Mouse (Mus musculus): ENCODE data around the gene Syt8. TPM values are rescaled to one million over a fixed set of nuclear protein-coding genes. Genes with fewer than 3 reads are reported as not detected.

Gene Syt8
- polyA plus RNA-seq, 1 experiment from 2014 or later, result not detected

DNA sequence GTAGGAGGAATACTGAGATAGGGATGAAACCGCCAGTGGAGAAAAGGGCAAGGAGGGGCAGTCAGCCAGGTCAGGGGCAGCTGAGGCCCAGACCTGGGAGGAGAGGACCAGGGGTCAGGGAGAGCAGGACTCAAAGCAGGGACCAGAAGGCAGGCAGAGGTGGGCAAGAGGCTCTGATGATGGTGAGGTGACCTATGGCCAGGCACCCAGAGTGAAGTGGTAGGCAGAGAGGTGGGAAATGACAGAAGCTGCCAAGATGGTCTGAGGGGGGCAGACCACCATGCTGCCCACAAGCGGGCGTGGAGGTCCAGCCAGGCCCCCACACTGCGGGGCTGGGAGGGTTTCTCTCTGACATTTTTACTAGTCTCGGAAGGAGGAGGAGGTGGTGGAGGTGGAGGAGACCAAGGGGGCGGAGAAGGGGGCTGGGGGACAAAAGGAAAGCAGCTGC, 36.8 kb downstream of the Syt8 start:
- Histone ChIP-seq H3K9ac (ENCODE audit: low read length) (peak overlapping the region; percentile 44), H3K27ac (ENCODE audit: low read depth, low read length) (peak overlapping the region; percentile 64; the same call in 1 of the 2 replicates), H3K4me2 (ENCODE audit: low read depth) (0 out of 2 replicates have a peak overlapping the region, but pooled peaks have one; percentile 12), H3K4me3 (ENCODE audit: low read depth, low read length) (no peak overlapping the region), H3K27me3 (ENCODE audit: control insufficient read depth, insufficient read depth, low read length) (no peaks in the 10 kb centered on the region), H3K9me3 (ENCODE audit: control insufficient read depth, low read length) (no peaks in the 10 kb centered on the region), H3K36me3 (ENCODE audit: control insufficient read depth, insufficient read depth, low read length) (no peaks in the 10 kb centered on the region), H3K4me1 (ENCODE audit: control insufficient read depth, insufficient read depth, low read length) (peaks cover 12% of the 10 kb centered on the region)
- ATAC-seq (ENCODE audit: insufficient read depth, low FRiP score, low TSS enrichment), result no peak
- DNase-seq (ENCODE audit: low spot score), result no peak
- WGBS, result 20% methylated on average over 6 of the region's 6 CpGs

DNA sequence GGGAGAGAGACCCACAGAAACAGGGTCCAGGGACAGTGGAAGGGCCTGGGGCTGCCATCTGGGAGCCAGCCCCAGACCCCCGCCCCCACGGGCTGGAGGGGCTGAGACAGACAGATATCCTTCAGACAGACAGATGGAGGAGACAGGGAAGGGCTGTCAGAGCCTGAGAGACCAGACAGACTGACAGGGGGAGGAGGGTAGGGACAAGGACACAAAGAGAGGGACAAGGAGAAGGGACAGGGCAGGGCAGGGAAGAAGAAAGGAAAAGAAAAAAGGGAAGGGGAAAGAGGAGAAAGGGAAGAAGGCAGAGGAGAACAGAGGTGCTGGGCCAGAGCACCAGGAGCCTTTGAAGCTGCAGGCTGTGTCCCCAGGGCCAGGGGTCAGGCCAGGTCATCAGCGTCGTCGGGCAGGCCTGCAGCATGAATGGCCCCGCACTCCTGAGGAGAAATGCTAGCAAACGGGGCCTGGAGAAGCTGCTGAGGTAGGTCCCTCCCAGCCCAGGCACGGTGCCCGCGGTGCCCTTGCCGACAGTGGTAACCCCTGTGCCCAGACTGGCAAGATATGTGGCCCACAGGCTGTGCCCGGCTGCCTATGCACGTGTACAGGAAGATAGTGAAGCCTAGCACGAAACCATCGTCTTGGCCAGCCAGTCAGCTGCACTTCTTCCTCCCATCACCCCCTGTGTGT, 37.4 kb downstream of the Syt8 start:
- H3K4me2 ChIP-seq (ENCODE audit: low read depth), result peak overlapping the region; percentile 12
- peaks cover 12% of the 10 kb centered on the region for H3K4me1 ChIP-seq (ENCODE audit: control insufficient read depth, insufficient read depth, low read length)
- no peaks in the 10 kb centered on the region for H3K27me3 ChIP-seq (ENCODE audit: control insufficient read depth, insufficient read depth, low read length)
- H3K9ac ChIP-seq (ENCODE audit: low read length), result peak overlapping the region; percentile 44
- ATAC-seq (ENCODE audit: insufficient read depth, low FRiP score, low TSS enrichment) (no peak), DNase-seq (ENCODE audit: low spot score) (no peak)
- H3K9me3 ChIP-seq (ENCODE audit: control insufficient read depth, low read length), result no peaks in the 10 kb centered on the region
- H3K27ac ChIP-seq (ENCODE audit: low read depth, low read length), result peak overlapping the region; percentile 64; the same call in 1 of the 2 replicates
- no peak overlapping the region for H3K4me3 ChIP-seq (ENCODE audit: low read depth, low read length)
- H3K36me3 ChIP-seq (ENCODE audit: control insufficient read depth, insufficient read depth, low read length), result no peaks in the 10 kb centered on the region
- 28% methylated on average over 15 of the region's 15 CpGs for WGBS

DNA sequence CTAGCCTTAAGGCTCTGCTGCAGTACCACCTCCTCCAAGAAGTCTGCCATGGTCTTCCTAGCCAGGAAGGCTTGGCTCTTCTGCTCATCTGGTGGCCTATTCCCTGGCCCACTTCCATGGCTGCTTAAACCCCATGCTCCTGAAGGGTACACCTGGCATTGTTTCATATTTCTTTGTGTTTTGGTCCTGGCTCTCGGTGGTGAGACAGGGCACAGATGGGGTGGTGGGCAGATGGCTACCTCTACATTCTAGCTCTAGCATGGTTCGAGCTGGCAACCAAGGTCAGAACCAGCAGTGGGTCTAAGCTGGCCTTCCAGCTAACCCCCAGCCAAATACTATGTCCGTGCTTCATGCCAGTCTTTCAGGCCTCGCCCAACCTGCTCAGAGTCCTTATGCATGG, 38.3 kb downstream of the Syt8 start:
- H3K4me1 ChIP-seq (ENCODE audit: control insufficient read depth, insufficient read depth, low read length), result peaks cover 12% of the 10 kb centered on the region
- no peak overlapping the region for H3K4me3 ChIP-seq (ENCODE audit: low read depth, low read length)
- H3K9me3 ChIP-seq (ENCODE audit: control insufficient read depth, low read length), result no peaks in the 10 kb centered on the region
- ATAC-seq (ENCODE audit: insufficient read depth, low FRiP score, low TSS enrichment) (no peak), DNase-seq (ENCODE audit: low spot score) (no peak)
- no peaks in the 10 kb centered on the region for H3K27me3 ChIP-seq (ENCODE audit: control insufficient read depth, insufficient read depth, low read length)
- 95% methylated on average over 4 of the region's 4 CpGs for WGBS
- no peak overlapping the region for H3K27ac ChIP-seq (ENCODE audit: low read depth, low read length)
- no peak overlapping the region for H3K4me2 ChIP-seq (ENCODE audit: low read depth)
- no peak overlapping the region for H3K9ac ChIP-seq (ENCODE audit: low read length)
- H3K36me3 ChIP-seq (ENCODE audit: control insufficient read depth, insufficient read depth, low read length), result no peaks in the 10 kb centered on the region

DNA sequence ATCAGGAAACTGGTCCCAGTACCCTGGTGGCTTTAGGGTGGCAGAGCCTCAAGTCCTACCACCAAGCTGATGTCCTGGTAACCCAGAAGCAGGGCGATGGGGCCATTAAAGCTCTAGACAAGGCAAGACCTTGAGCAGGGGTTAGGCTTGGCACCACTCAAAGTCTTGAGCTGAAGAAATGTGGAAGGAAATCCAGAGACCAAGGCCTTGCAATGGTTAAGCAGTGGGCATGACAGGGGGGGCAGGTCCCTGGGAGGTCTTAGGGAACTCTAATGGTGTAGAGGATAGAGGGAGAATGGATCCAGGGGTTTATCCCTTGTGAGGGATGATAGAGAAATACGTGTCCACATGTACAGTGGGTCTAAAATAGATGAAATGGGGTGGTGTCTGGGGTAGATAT, 38.8 kb downstream of the Syt8 start:
- DNase-seq (ENCODE audit: low spot score) (no peak), ATAC-seq (ENCODE audit: insufficient read depth, low FRiP score, low TSS enrichment) (no peak)
- H3K27me3 ChIP-seq (ENCODE audit: control insufficient read depth, insufficient read depth, low read length), result no peaks in the 10 kb centered on the region
- H3K27ac ChIP-seq (ENCODE audit: low read depth, low read length), result no peak overlapping the region
- peaks cover 12% of the 10 kb centered on the region for H3K4me1 ChIP-seq (ENCODE audit: control insufficient read depth, insufficient read depth, low read length)
- no peak overlapping the region for H3K4me3 ChIP-seq (ENCODE audit: low read depth, low read length)
- no peak overlapping the region for H3K4me2 ChIP-seq (ENCODE audit: low read depth)
- no peak overlapping the region for H3K9ac ChIP-seq (ENCODE audit: low read length)
- H3K9me3 ChIP-seq (ENCODE audit: control insufficient read depth, low read length), result no peaks in the 10 kb centered on the region
- WGBS, result 87% methylated on average over 2 of the region's 2 CpGs
- no peaks in the 10 kb centered on the region for H3K36me3 ChIP-seq (ENCODE audit: control insufficient read depth, insufficient read depth, low read length)

DNA sequence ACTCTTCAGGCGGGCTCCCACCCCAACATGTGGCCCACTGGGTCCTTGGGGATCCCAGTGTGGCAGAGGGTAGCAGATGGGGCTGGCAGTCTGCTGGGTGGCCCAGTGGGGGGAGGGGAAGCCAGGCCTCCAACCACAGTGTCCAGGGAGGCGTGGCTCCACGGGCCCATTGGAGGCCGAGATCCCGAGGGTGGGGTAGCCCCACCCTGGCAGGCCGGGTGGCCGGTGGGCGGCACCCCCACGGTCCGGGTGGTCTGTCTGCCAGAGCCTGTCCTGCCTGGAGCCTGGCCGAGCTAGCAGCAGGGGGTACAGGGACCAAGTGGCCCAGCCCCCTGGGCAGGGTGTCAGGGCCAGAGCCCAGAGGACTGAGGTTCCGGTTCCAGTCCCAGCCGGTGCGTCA, 40.1 kb downstream of the Syt8 start:
- no peaks in the 10 kb centered on the region for H3K9me3 ChIP-seq (ENCODE audit: control insufficient read depth, low read length)
- no peak overlapping the region for H3K4me2 ChIP-seq (ENCODE audit: low read depth)
- no peak overlapping the region for H3K9ac ChIP-seq (ENCODE audit: low read length)
- no peaks in the 10 kb centered on the region for H3K27me3 ChIP-seq (ENCODE audit: control insufficient read depth, insufficient read depth, low read length)
- H3K4me1 ChIP-seq (ENCODE audit: control insufficient read depth, insufficient read depth, low read length), result peaks cover 12% of the 10 kb centered on the region
- WGBS, result 79% methylated on average over 14 of the region's 14 CpGs
- ATAC-seq (ENCODE audit: insufficient read depth, low FRiP score, low TSS enrichment), result no peak
- no peak overlapping the region for H3K4me3 ChIP-seq (ENCODE audit: low read depth, low read length)
- DNase-seq (ENCODE audit: low spot score), result no peak
- no peaks in the 10 kb centered on the region for H3K36me3 ChIP-seq (ENCODE audit: control insufficient read depth, insufficient read depth, low read length)
- H3K27ac ChIP-seq (ENCODE audit: low read depth, low read length), result no peak overlapping the region

DNA sequence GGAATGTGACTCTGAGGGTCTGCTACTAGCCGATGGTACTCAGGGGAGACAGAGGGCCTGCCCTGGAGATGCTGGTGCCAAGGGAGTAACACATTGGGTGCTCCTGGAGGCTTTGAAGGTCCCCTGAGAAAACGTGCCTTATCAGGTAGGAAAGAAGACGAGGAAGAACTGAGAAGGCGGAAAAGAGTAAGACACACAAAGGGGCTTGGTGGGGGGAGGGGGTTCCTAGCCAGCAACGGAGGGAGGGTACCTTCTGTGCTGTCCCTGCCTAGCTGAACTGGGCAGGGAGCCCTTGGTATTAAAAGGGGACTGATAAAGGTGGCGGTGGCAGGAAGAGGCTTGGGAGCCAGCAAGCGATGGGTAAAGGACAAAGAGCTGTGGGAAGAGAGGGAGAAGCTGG, 41.0 kb downstream of the Syt8 start:
- Histone ChIP-seq H3K36me3 (ENCODE audit: control insufficient read depth, insufficient read depth, low read length) (no peaks in the 10 kb centered on the region), H3K27me3 (ENCODE audit: control insufficient read depth, insufficient read depth, low read length) (no peaks in the 10 kb centered on the region), H3K4me2 (ENCODE audit: low read depth) (no peak overlapping the region), H3K9me3 (ENCODE audit: control insufficient read depth, low read length) (no peaks in the 10 kb centered on the region), H3K27ac (ENCODE audit: low read depth, low read length) (no peak overlapping the region), H3K9ac (ENCODE audit: low read length) (no peak overlapping the region), H3K4me1 (ENCODE audit: control insufficient read depth, insufficient read depth, low read length) (peaks cover 12% of the 10 kb centered on the region), H3K4me3 (ENCODE audit: low read depth, low read length) (no peak overlapping the region)
- DNase-seq (ENCODE audit: low spot score), result no peak
- 71% methylated on average over 7 of the region's 7 CpGs for WGBS
- ATAC-seq (ENCODE audit: insufficient read depth, low FRiP score, low TSS enrichment), result no peak

DNA sequence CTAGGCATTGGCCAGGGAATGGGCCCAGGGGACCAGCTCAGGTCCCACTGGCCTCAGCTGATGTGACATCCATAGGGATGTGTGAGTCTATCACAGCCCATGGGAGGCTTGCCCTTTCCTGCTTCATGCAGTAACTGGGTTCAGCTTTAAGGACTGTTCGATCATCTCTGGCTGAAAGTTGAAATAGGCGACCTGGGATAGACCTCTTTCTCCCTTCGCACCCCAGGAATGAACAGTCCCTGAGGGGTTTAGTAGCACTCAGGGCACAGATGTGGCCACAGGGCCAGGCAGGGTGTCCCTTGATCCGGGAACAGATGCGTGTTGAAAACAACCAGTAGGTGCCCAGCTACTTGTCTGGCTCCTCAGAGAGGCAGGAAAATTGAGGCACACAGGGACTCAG, 41.6 kb downstream of the Syt8 start:
- no peak for ATAC-seq (ENCODE audit: insufficient read depth, low FRiP score, low TSS enrichment)
- DNase-seq (ENCODE audit: low spot score), result no peak
- no peaks in the 10 kb centered on the region for H3K9me3 ChIP-seq (ENCODE audit: control insufficient read depth, low read length)
- WGBS, result 80% methylated on average over 5 of the region's 5 CpGs
- H3K36me3 ChIP-seq (ENCODE audit: control insufficient read depth, insufficient read depth, low read length), result no peaks in the 10 kb centered on the region
- no peak overlapping the region for H3K4me2 ChIP-seq (ENCODE audit: low read depth)
- no peak overlapping the region for H3K27ac ChIP-seq (ENCODE audit: low read depth, low read length)
- H3K9ac ChIP-seq (ENCODE audit: low read length), result no peak overlapping the region
- peaks cover 12% of the 10 kb centered on the region for H3K4me1 ChIP-seq (ENCODE audit: control insufficient read depth, insufficient read depth, low read length)
- no peak overlapping the region for H3K4me3 ChIP-seq (ENCODE audit: low read depth, low read length)
- H3K27me3 ChIP-seq (ENCODE audit: control insufficient read depth, insufficient read depth, low read length), result no peaks in the 10 kb centered on the region

DNA sequence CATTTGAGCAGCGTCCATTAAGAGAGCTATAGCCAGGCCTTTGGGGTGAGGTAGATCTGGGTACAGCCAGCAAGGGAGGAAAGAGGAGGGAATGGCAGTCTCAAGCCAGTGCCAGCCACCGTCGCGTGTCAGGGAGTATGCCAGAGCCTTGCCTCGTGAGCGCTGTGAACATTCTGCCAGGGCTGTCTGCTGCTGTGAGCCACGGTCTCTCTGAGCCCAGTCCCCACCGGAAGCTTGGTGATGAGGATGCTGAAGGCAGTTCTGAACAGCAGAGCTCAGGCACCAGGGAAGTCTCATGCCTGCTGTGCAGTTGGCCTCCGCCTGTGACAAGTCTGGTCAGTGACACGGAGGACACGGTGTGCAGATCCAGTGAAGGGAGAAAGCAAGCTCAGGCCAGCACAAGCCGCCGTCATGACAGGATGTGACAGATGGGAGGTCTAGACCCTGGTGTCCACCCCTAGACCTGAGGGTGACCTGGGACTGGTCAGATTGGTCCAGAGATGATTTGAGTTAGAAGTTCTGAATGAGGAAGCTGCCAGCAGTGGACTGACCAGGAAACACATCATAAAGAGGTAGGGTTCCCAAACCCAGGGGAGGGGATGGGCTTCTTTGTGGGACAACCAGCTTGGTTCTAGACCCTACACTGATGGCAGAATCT, 42.3 kb downstream of the Syt8 start:
- peaks cover 11% of the 10 kb centered on the region for H3K4me1 ChIP-seq (ENCODE audit: control insufficient read depth, insufficient read depth, low read length)
- no peak overlapping the region for H3K4me2 ChIP-seq (ENCODE audit: low read depth)
- no peak overlapping the region for H3K27ac ChIP-seq (ENCODE audit: low read depth, low read length)
- no peaks in the 10 kb centered on the region for H3K9me3 ChIP-seq (ENCODE audit: control insufficient read depth, low read length)
- ATAC-seq (ENCODE audit: insufficient read depth, low FRiP score, low TSS enrichment) (no peak), DNase-seq (ENCODE audit: low spot score) (no peak)
- no peaks in the 10 kb centered on the region for H3K27me3 ChIP-seq (ENCODE audit: control insufficient read depth, insufficient read depth, low read length)
- WGBS, result 87% methylated on average over 13 of the region's 13 CpGs
- no peak overlapping the region for H3K9ac ChIP-seq (ENCODE audit: low read length)
- no peaks in the 10 kb centered on the region for H3K36me3 ChIP-seq (ENCODE audit: control insufficient read depth, insufficient read depth, low read length)
- H3K4me3 ChIP-seq (ENCODE audit: low read depth, low read length), result no peak overlapping the region

DNA sequence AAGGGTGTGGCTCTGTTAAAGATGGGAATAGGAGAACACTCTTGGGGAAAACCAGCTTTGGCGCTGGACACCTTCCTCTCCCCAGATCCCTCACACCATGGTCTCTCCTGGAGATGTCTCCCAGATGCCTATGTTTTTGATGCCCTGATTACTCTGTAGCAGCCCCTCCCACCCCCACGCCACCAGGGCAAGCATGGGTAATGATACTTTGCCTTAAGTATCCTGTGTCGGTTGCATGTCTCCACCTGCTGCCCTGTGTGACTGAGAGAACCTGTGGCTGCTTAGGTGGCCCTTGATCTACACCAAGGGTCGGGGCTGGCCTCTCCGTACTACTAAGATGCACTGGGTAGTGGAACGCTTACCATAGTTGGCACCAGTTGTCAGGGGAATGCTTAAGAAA, 43.4 kb downstream of the Syt8 start:
- DNase-seq (ENCODE audit: low spot score), result no peak
- WGBS, result 90% methylated on average over 6 of the region's 6 CpGs
- peaks cover 16% of the 10 kb centered on the region for H3K4me1 ChIP-seq (ENCODE audit: control insufficient read depth, insufficient read depth, low read length)
- H3K9me3 ChIP-seq (ENCODE audit: control insufficient read depth, low read length), result no peaks in the 10 kb centered on the region
- no peak overlapping the region for H3K4me3 ChIP-seq (ENCODE audit: low read depth, low read length)
- no peaks in the 10 kb centered on the region for H3K27me3 ChIP-seq (ENCODE audit: control insufficient read depth, insufficient read depth, low read length)
- no peak overlapping the region for H3K27ac ChIP-seq (ENCODE audit: low read depth, low read length)
- no peak overlapping the region for H3K4me2 ChIP-seq (ENCODE audit: low read depth)
- ATAC-seq (ENCODE audit: insufficient read depth, low FRiP score, low TSS enrichment), result no peak
- no peaks in the 10 kb centered on the region for H3K36me3 ChIP-seq (ENCODE audit: control insufficient read depth, insufficient read depth, low read length)
- no peak overlapping the region for H3K9ac ChIP-seq (ENCODE audit: low read length)
